Mouse (Mus musculus) hindbrain, embryonic 14.5 days (tissue): ENCODE data around the gene Fam19a5. TPM values are rescaled to one million over a fixed set of nuclear protein-coding genes. Genes with fewer than 3 reads are reported as not detected.
A peak's percentile ranks its signal among the peaks of the same experiment; 100 is the strongest.

Experiments
- ATAC-seq: fragments of 200-750 bp; cut with Nextera tagmentation; 2 replicates; pipeline ENCODE4 v1.8.0; 2017; ENCODE audit warnings: moderate number of reproducible peaks, mild to moderate bottlenecking, moderate TSS enrichment, moderate library complexity; ENCODE audit not compliant: low FRiP score
- DNase-seq: peaks from one replicate; pipeline ENCODE4 v3.0.0-alpha.2; 2015; ENCODE audit warnings: low spot score
- H3K27ac ChIP-seq: fragments of 300-500 bp; sonication (generic); 2 replicates; pipeline ENCODE4 v1.5.1; 2014; ENCODE audit warnings: mild to moderate bottlenecking, moderate library complexity
- H3K27me3 ChIP-seq: fragments of 300-500 bp; sonication (generic); 2 replicates; pipeline ENCODE4 v1.6.1; 2014; ENCODE audit warnings: mild to moderate bottlenecking, low read length, mixed read lengths; ENCODE audit not compliant: control insufficient read depth, insufficient read depth
- H3K36me3 ChIP-seq: fragments of 300-500 bp; sonication (generic); replicated peaks from 2 replicates; pipeline ENCODE4 v1.6.1; 2014; ENCODE audit not compliant: control insufficient read depth, insufficient read depth
- H3K4me1 ChIP-seq: fragments of 300-500 bp; sonication (generic); replicated peaks from 2 replicates; pipeline ENCODE4 v1.6.1; 2014; ENCODE audit warnings: antibody characterized with exemption, low read length, mixed read lengths; ENCODE audit not compliant: control insufficient read depth, insufficient read depth
- H3K4me2 ChIP-seq: fragments of 300-500 bp; sonication (generic); replicated peaks from 2 replicates; pipeline ENCODE4 v1.6.1; 2014; ENCODE audit warnings: mild to moderate bottlenecking, moderate library complexity
- H3K4me3 ChIP-seq: fragments of 300-500 bp; sonication (generic); replicated peaks from 2 replicates; pipeline ENCODE4 v1.5.1; 2014; ENCODE audit warnings: mild to moderate bottlenecking, low read length
- H3K9ac ChIP-seq: fragments of 300-500 bp; sonication (generic); 2 replicates; pipeline ENCODE4 v1.6.1; 2014
- H3K9me3 ChIP-seq: fragments of 300-500 bp; sonication (generic); 2 replicates; pipeline ENCODE4 v1.6.1; 2016; ENCODE audit warnings: low read length; ENCODE audit not compliant: control insufficient read depth
- WGBS: fragments of 180-500 bp; shearing (Covaris S2); extraction: QIAGEN DNeasy Blood & Tissue Kit; methylation state at CpG from one replicate; pipeline ENCODE4 v1.1.7; 2014; 5-methylcytosine and 5-hydroxymethylcytosine counted together
- polyA plus RNA-seq: library from polyadenylated mRNA; unstranded; fragments of >200 nt; fragmentation: Nextera tagmentation; extraction: Ambion mirVana; gene quantifications from 2 replicates; pipeline ENCODE4 v1.2.1, GENCODE M21; 2014

Gene Fam19a5
- polyA plus RNA-seq, 1 experiment from 2014 or later, result 27.6 TPM

DNA sequence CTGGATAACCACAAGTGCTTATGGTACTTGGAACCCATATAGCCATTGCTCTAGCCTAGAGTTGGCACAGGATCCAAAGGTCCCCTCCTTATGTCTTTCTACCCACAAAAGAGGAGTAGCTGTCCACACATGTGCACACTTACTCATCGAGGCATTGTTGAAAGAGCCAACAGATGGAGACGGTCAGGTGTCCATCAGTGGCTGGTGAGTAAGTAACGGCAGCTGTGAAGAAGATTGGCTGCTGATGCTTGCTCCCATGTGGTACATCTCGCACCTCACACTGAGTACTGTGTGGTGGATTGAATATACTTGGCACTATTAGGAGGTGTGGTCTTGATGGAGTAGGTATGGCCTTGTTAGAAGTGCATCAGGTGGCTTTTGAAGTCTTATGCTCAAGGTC lies 192.2 kb downstream of the Fam19a5 start:
- ATAC-seq (no peak), DNase-seq (no peak)
- Histone ChIP-seq H3K9ac (no peak overlapping the region), H3K9me3 (no peaks in the 10 kb centered on the region), H3K36me3 (no peaks in the 10 kb centered on the region; the same call in 1 of the 2 replicates), H3K4me2 (no peak overlapping the region), H3K4me1 (no peaks in the 10 kb centered on the region), H3K27me3 (no peaks in the 10 kb centered on the region), H3K4me3 (no peak overlapping the region), H3K27ac (no peak overlapping the region)
- 95% methylated on average over 4 of the region's 4 CpGs for WGBS

DNA sequence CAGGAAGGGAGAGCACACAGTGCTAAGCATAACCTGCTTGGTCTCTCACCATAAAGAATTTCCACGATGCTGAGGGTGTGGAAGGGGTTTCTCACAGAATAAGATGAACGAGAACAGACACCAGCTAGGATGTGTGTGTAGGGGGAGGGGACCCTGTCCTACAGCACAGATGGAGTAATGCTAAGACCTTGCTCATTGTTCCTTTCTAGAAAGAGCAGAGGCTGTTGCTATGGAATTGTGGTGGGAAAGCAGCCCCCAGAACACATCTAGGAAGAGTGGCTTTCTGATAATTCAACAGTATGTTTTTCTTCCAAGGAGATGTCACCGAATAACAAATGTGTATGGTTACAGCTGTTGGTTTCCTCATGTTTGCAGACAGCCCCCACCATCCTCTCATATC lies 211.4 kb downstream of the Fam19a5 start:
- Histone ChIP-seq H3K9ac (no peak overlapping the region), H3K9me3 (no peaks in the 10 kb centered on the region), H3K4me1 (no peaks in the 10 kb centered on the region), H3K4me2 (no peak overlapping the region), H3K27me3 (no peaks in the 10 kb centered on the region), H3K27ac (0 out of 2 replicates have a peak overlapping the region, but pooled peaks have one; percentile 17), H3K4me3 (no peak overlapping the region), H3K36me3 (peaks cover 26% of the 10 kb centered on the region; the same call in 1 of the 2 replicates)
- ATAC-seq (no peak), DNase-seq (no peak)
- WGBS, result 70% methylated on average over 3 of the region's 3 CpGs

DNA sequence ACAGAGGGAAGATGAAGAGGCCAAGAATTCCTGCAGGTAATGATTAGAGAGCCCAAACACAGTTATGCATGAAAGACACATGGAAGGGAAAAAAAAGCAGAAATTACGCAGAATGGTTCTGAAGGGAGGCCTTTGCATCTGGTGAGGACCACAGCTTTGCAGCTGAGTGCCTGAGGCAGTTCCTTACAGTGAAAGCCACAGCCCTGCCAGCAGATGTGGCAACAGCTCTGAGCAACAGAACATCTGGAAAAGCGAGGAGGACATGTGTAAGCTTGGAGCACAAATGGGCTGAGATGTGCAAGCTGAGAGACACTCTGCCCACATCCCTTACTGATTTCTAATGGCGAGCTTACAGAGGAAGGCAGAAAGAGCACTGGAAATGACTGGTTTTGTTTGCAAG lies 221.8 kb downstream of the Fam19a5 start:
- no peaks in the 10 kb centered on the region for H3K27me3 ChIP-seq
- WGBS, result 89% methylated on average over 3 of the region's 3 CpGs
- no peaks in the 10 kb centered on the region for H3K4me1 ChIP-seq
- no peaks in the 10 kb centered on the region for H3K36me3 ChIP-seq
- no peak overlapping the region for H3K27ac ChIP-seq
- H3K9me3 ChIP-seq, result no peaks in the 10 kb centered on the region
- H3K4me3 ChIP-seq, result no peak overlapping the region
- DNase-seq (no peak), ATAC-seq (no peak)
- no peak overlapping the region for H3K9ac ChIP-seq
- no peak overlapping the region for H3K4me2 ChIP-seq

GRCm38 (mm10) chr15:87773955-87774354 lies 229.9 kb downstream of the Fam19a5 start:
- 55% methylated on average over 4 of the region's 4 CpGs for WGBS
- ATAC-seq (no peak), DNase-seq (no peak)
- no peaks in the 10 kb centered on the region for H3K9me3 ChIP-seq
- H3K36me3 ChIP-seq, result no peaks in the 10 kb centered on the region
- H3K4me1 ChIP-seq, result no peaks in the 10 kb centered on the region
- H3K27me3 ChIP-seq, result no peaks in the 10 kb centered on the region
- no peak overlapping the region for H3K4me3 ChIP-seq
- no peak overlapping the region for H3K4me2 ChIP-seq
- H3K9ac ChIP-seq, result no peak overlapping the region
- no peak overlapping the region for H3K27ac ChIP-seq

GRCm38 (mm10) chr15:87783331-87783730 lies 239.2 kb downstream of the Fam19a5 start:
- ATAC-seq, result no peak

DNA sequence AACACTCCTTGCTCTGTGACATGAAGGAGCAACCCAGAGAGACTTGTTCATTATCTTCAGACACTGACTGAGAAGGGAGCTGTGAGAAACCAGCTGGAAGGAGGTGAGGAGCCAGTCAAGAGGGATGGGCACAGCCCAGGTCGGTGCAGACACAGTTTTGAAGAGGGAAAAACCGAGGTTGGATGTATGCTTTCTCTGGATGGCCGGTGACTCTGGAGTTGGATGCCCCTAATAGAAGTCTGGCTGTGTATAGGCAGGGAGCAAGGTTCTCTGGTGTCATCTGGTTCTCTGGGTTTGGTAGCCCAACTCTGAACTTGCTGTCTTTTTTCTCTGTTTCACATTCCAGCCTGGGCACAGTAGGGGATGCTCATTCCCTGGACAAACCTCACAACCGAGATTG lies 245.6 kb downstream of the Fam19a5 start:
- DNase-seq (no peak), ATAC-seq (no peak)
- Histone ChIP-seq H3K36me3 (no peaks in the 10 kb centered on the region), H3K27ac (no peak overlapping the region), H3K9me3 (no peaks in the 10 kb centered on the region), H3K4me3 (no peak overlapping the region), H3K27me3 (no peaks in the 10 kb centered on the region), H3K4me2 (no peak overlapping the region), H3K9ac (no peak overlapping the region), H3K4me1 (no peaks in the 10 kb centered on the region)
- 78% methylated on average over 4 of the region's 4 CpGs for WGBS

More at GRCm38 (mm10) chr15:87783331-87783730, 239.2 kb downstream of the Fam19a5 start:
- no peak overlapping the region for H3K9ac ChIP-seq
- H3K27me3 ChIP-seq, result no peaks in the 10 kb centered on the region
- H3K4me2 ChIP-seq, result no peak overlapping the region
- DNase-seq, result no peak
- no peaks in the 10 kb centered on the region for H3K36me3 ChIP-seq
- no peaks in the 10 kb centered on the region for H3K4me1 ChIP-seq
- 84% methylated on average over 2 of the region's 2 CpGs for WGBS
- H3K9me3 ChIP-seq, result no peaks in the 10 kb centered on the region
- H3K4me3 ChIP-seq, result no peak overlapping the region
- H3K27ac ChIP-seq, result no peak overlapping the region

GRCm38 (mm10) chr15:87793661-87794060 lies 249.6 kb downstream of the Fam19a5 start:
- Histone ChIP-seq H3K9me3 (no peaks in the 10 kb centered on the region), H3K9ac (no peak overlapping the region), H3K4me1 (no peaks in the 10 kb centered on the region), H3K4me2 (no peak overlapping the region), H3K27me3 (no peaks in the 10 kb centered on the region), H3K27ac (no peak overlapping the region), H3K4me3 (no peak overlapping the region), H3K36me3 (no peaks in the 10 kb centered on the region)
- WGBS, result 94% methylated on average over 3 of the region's 3 CpGs
- DNase-seq (no peak), ATAC-seq (no peak)

GRCm38 (mm10) chr15:87796571-87796970 lies 252.5 kb downstream of the Fam19a5 start:
- H3K27me3 ChIP-seq, result no peaks in the 10 kb centered on the region
- H3K4me3 ChIP-seq, result no peak overlapping the region
- ATAC-seq, result no peak
- H3K9ac ChIP-seq, result no peak overlapping the region
- no peak for DNase-seq
- 84% methylated on average over 3 of the region's 3 CpGs for WGBS
- H3K27ac ChIP-seq, result no peak overlapping the region
- H3K4me1 ChIP-seq, result no peaks in the 10 kb centered on the region
- H3K36me3 ChIP-seq, result no peaks in the 10 kb centered on the region
- H3K9me3 ChIP-seq, result no peaks in the 10 kb centered on the region
- H3K4me2 ChIP-seq, result no peak overlapping the region
